Mouse (Mus musculus) lung, adult 18-20 months (tissue): Measurements from ENCODE around the gene Serpinb9e.
"Not testable (repeated sequence)": the region's sequence is repeated elsewhere in the genome, so short reads cannot be mapped to it uniquely, and the experiment has no call there.

Experiments used
- DNase-seq, 2 experiments: peaks; one replicate each; pipeline ENCODE4 v3.0.0; 2022; ENCODE audit warnings: mixed read lengths in 2 of 2

Gene Serpinb9e

DNA sequence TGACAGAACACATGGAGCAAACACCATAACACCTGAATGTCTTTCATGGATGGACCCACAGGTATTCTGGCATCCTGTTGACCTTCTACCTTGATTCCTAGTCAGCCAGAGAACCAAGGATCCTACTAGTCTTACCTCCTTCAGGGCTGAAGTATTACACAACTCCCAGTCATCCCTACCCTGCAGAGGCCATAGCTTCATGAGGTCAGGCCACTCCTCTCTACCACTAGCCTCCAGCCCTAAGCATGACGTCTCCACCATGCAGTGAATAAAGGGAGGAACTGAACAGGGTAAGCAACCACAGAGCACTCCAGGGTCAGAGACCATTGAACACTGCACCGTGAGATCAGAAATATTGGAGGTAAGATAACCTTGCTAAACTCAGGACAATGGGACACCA lies at the start of gene Serpinb9e:
Serpinb9e (plus strand) TSS at position 301 of the 400 bp plus-strand sequence.
- DNase-seq, result not testable (repeated sequence)

DNA sequence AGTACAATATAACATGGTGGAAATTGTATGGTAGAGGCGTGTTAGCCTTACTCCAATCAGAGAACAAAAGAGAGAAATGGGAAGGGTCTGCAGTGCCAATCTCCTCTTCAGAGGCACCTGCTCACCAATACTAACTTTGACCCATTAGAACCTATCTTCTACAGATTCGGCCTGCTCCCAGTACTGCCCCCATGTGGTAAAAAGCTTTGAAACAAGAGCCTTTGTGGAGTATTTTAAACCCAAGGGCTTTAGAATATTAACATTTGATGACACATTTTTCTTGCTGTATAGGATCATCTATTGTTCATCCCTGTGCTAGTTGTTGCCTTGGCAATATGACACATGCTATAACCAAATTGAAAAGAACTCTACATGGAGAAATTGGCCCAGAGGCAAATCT lies 49.7 kb upstream of the Serpinb9e start:
- no peak for DNase-seq

DNA sequence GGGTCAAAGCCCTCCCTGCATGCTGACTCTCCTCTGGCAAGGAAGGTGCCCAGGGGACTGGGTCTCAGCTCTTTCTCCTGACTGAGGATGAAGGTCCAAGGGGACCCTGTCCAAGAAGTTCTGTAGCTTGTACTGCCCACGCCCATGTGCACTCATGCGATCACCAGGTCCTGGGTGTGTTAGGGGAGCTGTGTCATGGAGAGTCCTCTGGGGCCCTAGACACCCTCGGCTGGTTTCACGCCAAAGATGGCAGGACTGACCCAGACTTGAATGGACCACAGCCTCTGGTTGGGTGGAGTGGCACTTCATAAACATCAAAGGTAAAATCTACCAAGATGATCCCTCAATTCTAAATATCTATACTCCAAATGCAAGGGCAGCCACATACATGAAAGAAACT lies 59.2 kb downstream of the Serpinb9e start:
- DNase-seq, result not testable (repeated sequence)
